Mouse (Mus musculus): Measurements from ENCODE around the gene Pard3.

DNA sequence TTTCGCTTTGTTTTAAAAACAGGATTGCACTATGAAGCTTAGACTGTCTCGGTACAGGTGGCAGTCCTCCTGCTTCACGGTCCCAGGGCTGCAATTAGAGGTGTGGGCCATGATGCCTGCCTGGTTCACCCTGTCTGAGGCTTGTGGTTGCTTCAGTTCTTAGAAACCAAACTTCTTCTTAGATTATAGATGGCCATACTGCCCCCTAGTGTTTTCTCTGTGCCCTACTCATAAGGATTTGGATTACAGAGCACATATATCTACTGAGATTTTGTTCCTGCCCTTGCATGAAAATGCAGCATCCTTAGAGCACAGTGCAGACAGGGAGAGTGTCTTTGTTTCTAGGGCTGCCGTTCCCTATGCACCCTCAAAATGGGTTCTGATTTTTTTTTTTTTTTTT is 114.9 kb downstream of the Pard3 start:
- no peak for TF ChIP-seq POLR2A (IDR thresholded peaks at IDR 0.05; ENCODE audit: control insufficient read depth, extremely low read depth, insufficient read depth, low read length, poor library complexity)
- no peak for TF ChIP-seq CTCF (IDR thresholded peaks at IDR 0.05; ENCODE audit: borderline replicate concordance, control insufficient read depth, extremely low read depth, insufficient read depth, low read length, poor library complexity)
